In genomic region chr7:46922075-46922474, GRCm38 (mm10) we compare ENCODE assay signal across 21 mouse cellular contexts. TPM values are rescaled to one million over a fixed set of nuclear protein-coding genes. Genes with fewer than 3 reads are reported as not detected.
DNase-seq lines count a peak whose midpoint lies in the region; ATAC-seq and TF ChIP-seq lines count a peak whose summit lies in the region.
"Had no signal": no experiment of that assay in that cellular context is flagged by ENCODE, and none has a peak within 500 bp of the region (broad histone marks: within the 10 kb centered on the region; RNA-seq: fewer than 3 reads in every experiment).

No protein-coding gene starts in this region.

- H3K27ac ChIP-seq in kidney, postnatal 0 days = no peak overlapping the region
- H3K27ac ChIP-seq in midbrain, embryonic 11.5 days (ENCODE audit: low read depth, low read length) = no peak overlapping the region
- H3K27ac ChIP-seq in midbrain, embryonic 10.5 days (replicated peaks) = no peak overlapping the region
- H3K27ac ChIP-seq in hindbrain, embryonic 12.5 days = no peak overlapping the region
- H3K27ac ChIP-seq: embryonic facial prominence, embryonic 13.5 days; forebrain, embryonic 12.5 days; heart, adult 2 months; heart, embryonic 15.5 days; hindbrain, embryonic 14.5 days had no signal

- no peak for ATAC-seq in kidney, postnatal 0 days (replicated peaks; ENCODE audit: low FRiP score, low read depth)
- ATAC-seq in midbrain, embryonic 11.5 days (ENCODE audit: low FRiP score) = no peak
- ATAC-seq in monocyte, adult 5-6 weeks (replicated peaks; ENCODE audit: insufficient number of reproducible peaks, low FRiP score, low TSS enrichment, poor library complexity, severe bottlenecking) = 0 out of 2 replicates have a peak, but pooled peaks have one; percentile 5
- ATAC-seq in activated CD4-positive, CD25-positive, alpha-beta regulatory T cell, adult 4 months = no peak
- ATAC-seq in hindbrain, embryonic 12.5 days (ENCODE audit: low FRiP score) = no peak
- ATAC-seq: forebrain, embryonic 16.5 days had no signal

- no peak for TF ChIP-seq CTCF in kidney, postnatal 0 days (IDR thresholded peaks at IDR 0.05; ENCODE audit: low read depth)

- no peaks in the 10 kb centered on the region for H3K36me3 ChIP-seq in kidney, postnatal 0 days (ENCODE audit: insufficient read depth, low read length)
- no peaks in the 10 kb centered on the region for H3K36me3 ChIP-seq in midbrain, embryonic 11.5 days (ENCODE audit: control insufficient read depth, insufficient read depth, low read length)
- peaks cover 17% of the 10 kb centered on the region for H3K36me3 ChIP-seq in midbrain, embryonic 10.5 days
- H3K36me3 ChIP-seq in hindbrain, embryonic 12.5 days = peaks cover 3% of the 10 kb centered on the region; the same call in 1 of the 2 replicates
- H3K36me3 ChIP-seq: heart, embryonic 15.5 days had no signal

- no peak overlapping the region for H3K9ac ChIP-seq in kidney, postnatal 0 days (ENCODE audit: low read depth, low read length)
- no peak overlapping the region for H3K9ac ChIP-seq in midbrain, embryonic 11.5 days (ENCODE audit: low read length)
- no peak overlapping the region for H3K9ac ChIP-seq in hindbrain, embryonic 12.5 days
- H3K9ac ChIP-seq: embryonic facial prominence, embryonic 13.5 days; forebrain, embryonic 12.5 days; heart, embryonic 15.5 days; hindbrain, embryonic 14.5 days had no signal

- no peak overlapping the region for H3K4me2 ChIP-seq in kidney, postnatal 0 days (ENCODE audit: low read length)
- H3K4me2 ChIP-seq in midbrain, embryonic 11.5 days = no peak overlapping the region
- no peak overlapping the region for H3K4me2 ChIP-seq in hindbrain, embryonic 12.5 days (replicated peaks)
- H3K4me2 ChIP-seq: embryonic facial prominence, embryonic 13.5 days; forebrain, embryonic 12.5 days; heart, embryonic 11.5 days; heart, embryonic 15.5 days; hindbrain, embryonic 14.5 days had no signal

- H3K27me3 ChIP-seq in kidney, postnatal 0 days (ENCODE audit: insufficient read depth, low read length) = no peaks in the 10 kb centered on the region
- H3K27me3 ChIP-seq in midbrain, embryonic 11.5 days (ENCODE audit: control insufficient read depth, insufficient read depth, low read length) = no peaks in the 10 kb centered on the region
- H3K27me3 ChIP-seq in midbrain, embryonic 10.5 days (ENCODE audit: low read depth, poor library complexity, severe bottlenecking) = no peaks in the 10 kb centered on the region
- H3K27me3 ChIP-seq in hindbrain, embryonic 12.5 days = no peaks in the 10 kb centered on the region
- H3K27me3 ChIP-seq: embryonic facial prominence, embryonic 13.5 days; forebrain, embryonic 12.5 days; heart, embryonic 15.5 days had no signal

- no peaks in the 10 kb centered on the region for H3K9me3 ChIP-seq in kidney, postnatal 0 days (replicated peaks; ENCODE audit: low read length)
- no peaks in the 10 kb centered on the region for H3K9me3 ChIP-seq in midbrain, embryonic 11.5 days (ENCODE audit: control insufficient read depth, low read length)
- no peaks in the 10 kb centered on the region for H3K9me3 ChIP-seq in midbrain, embryonic 10.5 days (replicated peaks)
- H3K9me3 ChIP-seq in hindbrain, embryonic 12.5 days (replicated peaks) = no peaks in the 10 kb centered on the region
- H3K9me3 ChIP-seq: embryonic facial prominence, embryonic 13.5 days; forebrain, embryonic 12.5 days; G1E; heart, embryonic 15.5 days had no signal

- 55% methylated on average over 4 of the region's 4 CpGs for WGBS in kidney, postnatal 0 days
- WGBS in midbrain, embryonic 11.5 days = 91% methylated on average over 4 of the region's 4 CpGs
- 91% methylated on average over 4 of the region's 4 CpGs for whole genome bisulfite sequencing in midbrain, embryonic 10.5 days
- WGBS in hindbrain, embryonic 12.5 days = 77% methylated on average over 4 of the region's 4 CpGs

- peaks cover 8% of the 10 kb centered on the region for H3K4me1 ChIP-seq in kidney, postnatal 0 days (replicated peaks; ENCODE audit: insufficient read depth, low read length)
- peaks cover 14% of the 10 kb centered on the region for H3K4me1 ChIP-seq in midbrain, embryonic 11.5 days (ENCODE audit: control insufficient read depth, insufficient read depth, low read length)
- H3K4me1 ChIP-seq in midbrain, embryonic 10.5 days = peaks cover 22% of the 10 kb centered on the region
- H3K4me1 ChIP-seq in hindbrain, embryonic 12.5 days = peaks cover 19% of the 10 kb centered on the region

- no peak overlapping the region for H3K4me3 ChIP-seq in kidney, postnatal 0 days (replicated peaks; ENCODE audit: low read depth, low read length)
- no peak overlapping the region for H3K4me3 ChIP-seq in midbrain, embryonic 11.5 days (ENCODE audit: low read depth, low read length)
- H3K4me3 ChIP-seq in midbrain, embryonic 10.5 days = no peak overlapping the region
- H3K4me3 ChIP-seq in hindbrain, embryonic 12.5 days = no peak overlapping the region
- H3K4me3 ChIP-seq: embryonic facial prominence, embryonic 13.5 days; forebrain, embryonic 12.5 days; heart, adult 2 months; heart, embryonic 15.5 days had no signal

- DNase-seq in kidney, postnatal 0 days (ENCODE audit: low spot score) = peak; percentile 2
- no peak for DNase-seq in kidney, adult 8-10 months
- DNase-seq in midbrain, embryonic 11.5 days (ENCODE audit: low spot score, missing footprints) = peak; percentile 71
- no peak for DNase-seq in midbrain, embryonic 10.5 days (ENCODE audit: low spot score)
- DNase-seq: adrenal gland, adult 8-10 months; cerebellum, adult 11 months; cerebellum, adult 8-10 months; cerebellum, postnatal 36 days; gastrocnemius, postnatal 10 days; heart, adult 2 months; heart, postnatal 14 days had no signal

RNA-seq across cellular contexts. Expression of gene Tsg101, which starts 2.3 kb away (rescaled TPM):
- 169 and 171 TPM in 2 replicates for polyA plus RNA-seq in kidney, postnatal 0 days (2015; fragmentation: Nextera tagmentation; extraction: Ambion mirVana)
- polyA plus RNA-seq in midbrain, embryonic 11.5 days (2014; fragmentation: Nextera tagmentation; extraction: Ambion mirVana) = 342 and 362 TPM in 2 replicates
- 265 and 310 TPM in 2 replicates for polyA plus RNA-seq in midbrain, embryonic 10.5 days (2016; fragmentation: Nextera tagmentation; extraction: Ambion mirVana)
- total RNA-seq in monocyte, adult 5-6 weeks (2017) = 27.2 to 80.4 TPM (median 57.3 TPM) in 3 replicates
- 100 to 1,000 TPM in 1 of 2 experiments, 10 to 100 TPM in 1; 85.8 to 103 TPM for polyA plus RNA-seq in activated CD4-positive, CD25-positive, alpha-beta regulatory T cell, adult 4 months (2017; shearing (Covaris generic))
- polyA plus RNA-seq in hindbrain, embryonic 12.5 days (2016; fragmentation: Nextera tagmentation; extraction: Ambion mirVana) = 310 and 346 TPM in 2 replicates

RNA-seq across cellular contexts. Expression of gene Uevld, which starts 36.3 kb away (rescaled TPM):
- polyA plus RNA-seq in kidney, postnatal 0 days (2015; fragmentation: Nextera tagmentation; extraction: Ambion mirVana) = 7.2 and 8.0 TPM in 2 replicates
- polyA plus RNA-seq in midbrain, embryonic 11.5 days (2014; fragmentation: Nextera tagmentation; extraction: Ambion mirVana) = 14.3 and 14.8 TPM in 2 replicates
- 13.5 and 14.3 TPM in 2 replicates for polyA plus RNA-seq in midbrain, embryonic 10.5 days (2016; fragmentation: Nextera tagmentation; extraction: Ambion mirVana)
- total RNA-seq in monocyte, adult 5-6 weeks (2017) = 4.8 to 9.9 TPM (median 6.4 TPM) in 3 replicates
- 1 to 10 TPM; 6.4 to 8.0 TPM for polyA plus RNA-seq in activated CD4-positive, CD25-positive, alpha-beta regulatory T cell, adult 4 months (2017; shearing (Covaris generic))
- 8.9 and 9.5 TPM in 2 replicates for polyA plus RNA-seq in hindbrain, embryonic 12.5 days (2016; fragmentation: Nextera tagmentation; extraction: Ambion mirVana)

Comparison
In these comparisons a context has a peak if more than half of its experiments do, and no peak if none do; other contexts are left out.
1. DNase-seq: peak in kidney, postnatal 0 days (single experiment) and midbrain, embryonic 11.5 days (single experiment); none in kidney, adult 8-10 months (0 of 2) and midbrain, embryonic 10.5 days (single experiment).